Mouse (Mus musculus) gastrocnemius, postnatal 14 days (tissue): Measurements from ENCODE around the gene Foxp1. TPM values are rescaled to one million over a fixed set of nuclear protein-coding genes. Genes with fewer than 3 reads are reported as not detected.

ENCODE experiments used
- DNase-seq: peaks from one replicate; pipeline ENCODE4 v3.0.0; 2021; ENCODE audit warnings: mixed read lengths
- intact Hi-C: fragments of 180-260 bp; cut with DNase I; formaldehyde crosslinking; loops from one replicate; pipeline ENCODE4 v1.15.1; 2025; ENCODE audit warnings: low total_unique reads
- total RNA-seq, 2 experiments: library from RNA; stranded (reverse); gene quantifications; 2 replicates each; pipeline ENCODE4 v1.2.3; 2021

The Foxp1 gene
- total RNA-seq, 2 experiments from 2014 or later, result 18.0 to 20.7 TPM

DNA sequence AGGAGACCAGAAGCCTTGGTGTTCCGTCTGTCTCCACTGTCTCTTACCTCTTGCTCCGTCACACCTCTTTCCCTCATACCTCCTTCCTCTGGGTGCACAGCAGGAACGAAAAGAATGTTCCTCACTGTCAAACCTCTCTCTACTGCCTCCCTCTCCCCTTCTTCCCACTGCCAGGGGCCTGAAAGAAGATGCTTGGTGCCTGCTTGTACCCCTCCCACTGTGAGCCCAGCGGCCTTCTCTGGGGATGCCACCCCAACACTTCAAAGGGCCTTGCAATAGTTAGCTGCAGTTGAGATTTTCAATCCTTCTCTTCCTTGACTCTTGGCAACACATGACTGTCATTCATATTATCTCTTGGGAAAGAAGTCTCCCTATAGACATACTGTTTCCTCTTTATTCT, 339.7 kb downstream of the Foxp1 start:
- no peak for DNase-seq
- intact Hi-C loops, result no loop called here

DNA sequence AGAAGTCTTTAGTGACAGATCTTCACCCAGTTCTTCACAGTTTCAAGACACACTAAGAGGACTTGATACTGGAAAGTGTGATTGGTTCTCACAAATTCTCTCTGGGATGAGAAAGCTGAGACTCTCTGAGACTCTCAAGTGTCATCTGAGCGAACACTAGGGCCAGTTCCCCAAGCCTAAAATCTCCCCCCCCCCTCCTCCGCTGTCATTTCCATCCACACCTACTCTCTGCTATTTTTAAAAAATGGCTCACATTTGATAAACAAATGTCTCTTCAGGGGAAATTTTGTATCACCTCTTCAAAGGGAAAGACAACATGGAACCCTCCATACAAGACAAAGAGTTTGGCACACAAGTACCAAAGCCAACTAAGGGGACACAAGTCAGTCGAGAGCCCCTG, 346.3 kb downstream of the Foxp1 start:
- DNase-seq, result no peak
- intact Hi-C loops, result no loop called here

DNA sequence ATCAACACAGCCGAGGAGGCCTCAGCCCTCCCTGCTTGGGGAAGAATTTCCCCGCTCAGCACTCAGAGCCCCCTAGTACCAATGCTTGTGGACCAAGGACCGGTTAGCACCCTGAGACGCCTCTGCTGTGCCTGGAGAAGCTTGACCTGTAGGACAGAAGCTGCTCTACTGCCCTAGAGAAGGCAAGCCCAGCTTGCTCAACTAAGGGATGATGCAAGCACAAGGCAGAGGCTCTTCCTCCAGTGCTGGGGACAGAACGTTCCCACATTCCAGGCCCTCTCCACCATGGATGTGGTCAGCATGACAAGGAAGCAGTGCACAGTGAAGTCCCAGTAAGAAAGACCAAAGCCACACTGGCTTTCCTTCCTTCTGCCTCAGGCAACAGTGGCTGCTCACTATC, 347.1 kb downstream of the Foxp1 start:
- intact Hi-C loops, result no loop called here

DNA sequence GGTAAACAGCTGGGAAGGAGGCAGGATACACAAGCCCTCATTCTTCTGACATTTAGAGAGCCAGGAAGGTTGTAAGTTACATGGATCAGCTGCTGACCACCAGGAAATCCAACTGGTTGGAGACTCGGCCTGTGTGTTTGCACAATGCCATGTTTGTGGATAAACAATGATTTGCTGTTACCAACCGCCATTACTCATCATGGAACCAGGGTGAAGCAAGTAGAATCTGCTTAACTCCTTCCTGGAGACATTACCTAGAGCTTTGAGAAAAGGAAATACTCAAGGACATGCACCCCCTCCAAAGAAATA, 348.7 kb downstream of the Foxp1 start:
- intact Hi-C loops, result no loop called here
- DNase-seq, result no peak

More for the DNA sequence above, 347.1 kb downstream of the Foxp1 start:
- DNase-seq, result no peak

DNA sequence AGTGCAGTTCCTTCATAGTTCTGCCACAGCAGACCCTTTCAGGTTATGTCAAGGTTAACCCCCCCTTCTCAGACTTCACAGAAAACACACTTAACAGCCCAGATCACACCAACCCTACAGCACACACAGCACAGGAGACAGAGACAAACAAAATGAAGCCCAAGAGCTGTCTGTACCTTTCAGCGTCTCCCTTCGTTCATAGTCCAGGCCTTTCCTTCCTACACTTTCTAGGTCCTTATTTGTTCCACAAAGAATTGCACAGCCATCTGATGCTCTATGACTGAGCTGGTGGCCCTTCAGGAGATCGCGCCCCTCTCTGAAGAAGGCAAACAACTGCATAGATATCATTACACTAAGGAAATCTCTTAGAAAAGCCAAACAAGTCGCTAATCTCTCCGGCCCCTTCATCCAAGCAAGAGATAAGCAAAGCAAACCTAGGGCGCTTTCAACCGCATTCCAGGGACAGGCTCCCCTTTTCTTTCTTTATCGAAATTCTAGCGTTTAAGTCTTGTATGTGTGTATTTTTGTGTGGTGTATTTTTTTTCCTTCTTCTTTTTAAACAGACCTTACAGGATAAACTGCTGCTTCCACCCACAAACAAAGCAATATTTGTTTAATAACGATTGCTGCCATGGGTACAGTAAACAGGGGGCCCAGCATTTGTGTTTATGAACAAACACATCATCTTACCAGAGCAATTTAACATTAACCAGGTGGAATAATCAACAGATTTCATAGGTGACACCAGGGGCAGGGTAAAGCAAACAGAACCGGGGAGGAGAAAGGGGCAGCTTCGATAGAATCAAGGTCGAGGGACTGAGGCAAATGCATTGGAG, 349.2 kb downstream of the Foxp1 start:
- no peak for DNase-seq
- intact Hi-C loops, result no loop called here

DNA sequence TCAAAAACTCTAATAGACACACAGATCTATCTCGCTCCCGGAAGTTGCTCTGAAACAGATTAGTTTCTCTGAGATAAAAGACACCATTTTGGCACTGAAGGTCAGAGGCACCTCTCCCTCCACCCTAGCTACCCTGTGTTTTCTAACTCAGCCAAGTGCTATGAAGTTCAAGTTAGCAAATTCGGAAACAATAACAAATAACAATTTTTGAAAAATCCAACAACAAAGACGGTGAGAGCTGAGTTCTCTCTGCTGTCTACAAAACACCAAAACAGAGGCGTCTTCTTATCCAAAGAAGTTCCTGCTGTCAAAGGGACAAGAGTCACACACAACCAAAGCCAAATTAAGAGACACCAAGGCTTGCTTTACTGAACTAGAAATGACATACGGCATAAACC, 349.9 kb downstream of the Foxp1 start:
- no peak for DNase-seq
- intact Hi-C loops, result no loop called here

DNA sequence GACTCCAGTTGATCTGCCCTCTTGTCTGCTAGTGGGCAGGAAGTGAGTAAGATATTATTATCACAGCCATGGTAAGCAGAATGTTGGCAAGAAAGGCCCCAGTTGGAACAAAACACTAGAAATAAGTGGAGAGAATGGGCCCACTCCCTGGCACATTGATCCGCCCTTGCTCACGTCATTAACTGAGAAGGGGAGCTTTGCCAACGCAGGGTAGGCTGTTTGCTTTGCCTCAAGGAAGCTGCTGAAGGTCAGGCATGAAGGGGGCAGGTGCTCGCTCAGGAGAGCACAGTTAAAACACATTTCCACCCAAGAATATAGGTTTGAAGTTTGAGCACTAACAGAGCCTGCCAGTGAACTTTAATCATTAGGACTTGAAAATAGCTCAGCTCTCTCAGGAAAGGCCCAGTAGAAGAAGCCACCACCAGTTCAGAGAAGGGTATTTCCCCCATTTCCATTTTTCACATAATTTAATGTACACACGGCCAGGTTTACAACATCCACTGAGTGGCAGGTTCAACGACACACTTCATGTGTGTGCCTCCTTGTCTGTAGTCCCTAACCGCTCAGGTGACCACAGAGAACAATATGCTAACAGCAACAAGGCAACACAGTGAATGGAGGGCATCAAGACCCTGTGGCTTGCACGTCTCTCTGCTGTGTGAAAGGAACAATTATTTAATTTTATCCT, 350.5 kb downstream of the Foxp1 start:
- intact Hi-C loops, result no loop called here
- no peak for DNase-seq

DNA sequence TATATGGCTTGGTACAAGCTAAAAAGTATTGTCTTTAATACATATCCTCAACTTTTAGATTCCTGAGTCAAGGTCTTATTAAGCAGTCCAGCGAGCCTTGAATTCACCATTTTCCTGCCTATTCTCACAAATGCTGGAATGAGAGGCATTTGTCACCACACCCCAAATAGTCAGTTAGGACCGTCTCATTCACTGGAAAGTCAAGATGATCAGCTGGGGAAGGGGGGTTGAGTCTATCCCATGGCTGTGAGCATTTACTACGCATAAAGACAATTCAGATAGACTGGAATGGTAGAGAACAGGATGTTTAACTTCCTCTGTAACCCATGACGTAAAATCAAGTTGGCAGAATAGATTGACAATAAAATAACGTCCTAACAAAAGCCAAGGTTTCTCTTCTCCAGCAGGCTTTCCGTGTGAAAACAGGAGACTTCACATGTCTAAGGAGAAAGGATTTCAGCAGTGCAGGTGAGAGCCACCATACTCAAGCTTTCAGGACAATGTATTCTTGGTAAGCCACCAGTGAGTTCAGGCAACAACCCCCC, 351.2 kb downstream of the Foxp1 start:
- intact Hi-C loops, result no loop called here
- DNase-seq, result no peak

DNA sequence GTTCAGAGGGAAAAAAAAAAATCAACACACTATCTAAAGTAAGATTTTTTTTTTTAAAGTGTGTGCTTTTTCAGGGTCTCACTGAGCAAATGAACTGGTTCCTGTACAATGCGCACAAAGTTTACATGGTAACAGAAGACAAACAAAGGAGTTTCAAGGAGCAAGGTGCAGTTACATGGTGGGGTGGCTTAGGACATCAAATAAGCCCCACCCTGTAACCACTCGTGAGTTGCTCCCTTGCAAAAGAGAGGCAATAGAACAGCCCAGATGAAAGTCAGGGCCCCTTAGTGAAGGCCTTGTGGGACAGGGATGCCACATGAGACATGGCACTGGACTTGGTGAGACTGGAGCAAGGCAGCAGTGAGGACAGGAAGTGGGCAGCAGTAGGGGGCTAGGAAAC, 353.8 kb downstream of the Foxp1 start:
- no peak for DNase-seq
- intact Hi-C loops, result no loop called here

DNA sequence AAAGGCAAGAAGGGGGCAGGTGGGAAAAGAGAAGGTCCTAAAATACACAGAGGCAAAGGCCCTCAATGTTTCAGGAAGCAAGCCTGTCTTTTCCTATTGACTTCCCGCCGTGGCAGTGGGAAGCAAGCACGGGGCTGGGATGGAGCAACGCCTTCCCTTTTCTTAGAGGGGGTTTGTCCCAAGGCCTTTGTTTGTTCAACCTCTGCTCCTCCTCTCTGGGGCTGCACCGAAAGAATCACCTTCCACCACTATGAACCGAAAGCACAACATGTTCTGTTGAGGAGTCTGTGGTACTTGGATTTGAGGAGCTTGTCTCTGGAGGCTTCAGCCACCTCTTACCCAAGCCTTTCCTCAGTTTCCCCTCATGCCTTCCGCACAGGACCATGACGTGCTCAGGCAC, 355.5 kb downstream of the Foxp1 start:
- no peak for DNase-seq
- intact Hi-C loops, result no loop called here

DNA sequence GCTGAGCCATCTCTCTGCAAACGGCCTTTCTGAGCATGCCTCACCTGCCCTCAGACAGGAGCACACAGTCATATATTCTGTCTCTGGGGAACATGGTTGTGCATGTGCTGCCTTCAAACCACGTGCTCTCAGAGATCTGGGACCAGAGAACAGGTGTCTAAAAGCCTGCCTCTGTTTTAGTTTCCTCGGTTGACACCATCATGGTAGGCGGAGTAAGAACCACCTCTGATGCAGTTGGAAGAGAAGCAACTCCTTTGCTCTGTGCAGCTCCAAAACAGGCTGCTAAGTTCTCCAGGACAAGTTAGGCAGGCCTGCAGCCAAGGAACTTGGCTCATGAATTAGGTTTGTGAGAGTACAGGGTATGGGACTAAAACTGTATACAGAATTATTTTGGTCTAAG, 356.4 kb downstream of the Foxp1 start:
- intact Hi-C loops, result no loop called here
- peak; percentile 16 for DNase-seq

DNA sequence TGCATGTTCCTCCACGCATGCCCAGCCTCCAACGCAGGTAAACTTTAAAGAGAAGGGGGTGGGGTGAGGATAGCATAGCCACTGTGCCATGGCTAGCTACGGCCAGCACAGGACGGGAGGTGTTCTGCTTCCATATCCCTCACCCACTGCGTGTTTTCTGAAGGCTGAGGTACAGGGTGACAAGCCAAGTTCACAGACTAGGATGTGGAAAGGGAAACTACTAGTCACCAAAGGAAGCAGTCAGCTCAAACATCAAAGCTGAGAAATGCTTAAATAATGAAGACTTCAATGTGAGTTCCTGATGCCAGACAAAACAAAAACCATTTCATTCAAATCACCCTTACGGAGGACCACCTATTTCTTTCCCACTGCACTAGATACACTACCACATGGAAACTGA, 357.8 kb downstream of the Foxp1 start:
- no peak for DNase-seq
- intact Hi-C loops, result no loop called here

DNA sequence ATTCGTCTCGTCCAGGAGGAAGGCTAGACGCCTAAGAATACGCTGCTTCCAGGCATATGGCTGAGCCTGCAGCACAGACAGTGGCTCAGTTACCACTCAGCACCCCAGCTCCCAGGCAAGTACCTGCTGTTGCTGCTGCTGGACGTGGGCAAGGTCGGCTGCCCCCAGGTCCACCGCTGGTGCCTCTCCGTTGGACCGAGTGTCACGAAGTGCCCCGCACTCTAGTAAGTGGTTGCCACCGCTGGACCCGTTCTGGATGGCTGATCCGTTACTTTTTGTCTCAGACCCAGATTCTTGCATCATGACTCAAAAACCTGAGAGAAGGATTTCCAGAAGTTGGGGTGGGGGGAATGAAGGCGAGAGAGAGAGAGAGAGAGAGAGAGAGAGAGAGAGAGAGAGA, 359.8 kb downstream of the Foxp1 start:
- intact Hi-C loops, result no loop called here

DNA sequence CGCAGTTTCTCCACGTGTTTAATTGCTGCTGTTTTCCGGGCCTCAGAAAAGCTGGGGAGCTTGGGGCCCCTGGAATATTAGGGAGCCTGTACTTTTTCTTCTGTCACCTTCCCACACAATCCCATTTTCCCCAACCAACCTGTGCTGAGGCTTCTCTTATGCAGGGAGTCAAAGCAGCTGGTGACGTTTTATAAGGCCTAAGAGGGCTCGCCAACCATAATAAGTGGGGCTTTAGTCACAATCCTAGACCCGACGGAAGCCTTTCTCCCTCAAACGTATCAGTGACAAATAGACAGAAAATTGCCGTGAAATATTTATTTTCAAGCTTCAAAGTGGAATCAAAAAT, 362.2 kb downstream of the Foxp1 start:
- intact Hi-C loops, result no loop called here

More for the DNA sequence above, 359.8 kb downstream of the Foxp1 start:
- DNase-seq, result no peak

DNA sequence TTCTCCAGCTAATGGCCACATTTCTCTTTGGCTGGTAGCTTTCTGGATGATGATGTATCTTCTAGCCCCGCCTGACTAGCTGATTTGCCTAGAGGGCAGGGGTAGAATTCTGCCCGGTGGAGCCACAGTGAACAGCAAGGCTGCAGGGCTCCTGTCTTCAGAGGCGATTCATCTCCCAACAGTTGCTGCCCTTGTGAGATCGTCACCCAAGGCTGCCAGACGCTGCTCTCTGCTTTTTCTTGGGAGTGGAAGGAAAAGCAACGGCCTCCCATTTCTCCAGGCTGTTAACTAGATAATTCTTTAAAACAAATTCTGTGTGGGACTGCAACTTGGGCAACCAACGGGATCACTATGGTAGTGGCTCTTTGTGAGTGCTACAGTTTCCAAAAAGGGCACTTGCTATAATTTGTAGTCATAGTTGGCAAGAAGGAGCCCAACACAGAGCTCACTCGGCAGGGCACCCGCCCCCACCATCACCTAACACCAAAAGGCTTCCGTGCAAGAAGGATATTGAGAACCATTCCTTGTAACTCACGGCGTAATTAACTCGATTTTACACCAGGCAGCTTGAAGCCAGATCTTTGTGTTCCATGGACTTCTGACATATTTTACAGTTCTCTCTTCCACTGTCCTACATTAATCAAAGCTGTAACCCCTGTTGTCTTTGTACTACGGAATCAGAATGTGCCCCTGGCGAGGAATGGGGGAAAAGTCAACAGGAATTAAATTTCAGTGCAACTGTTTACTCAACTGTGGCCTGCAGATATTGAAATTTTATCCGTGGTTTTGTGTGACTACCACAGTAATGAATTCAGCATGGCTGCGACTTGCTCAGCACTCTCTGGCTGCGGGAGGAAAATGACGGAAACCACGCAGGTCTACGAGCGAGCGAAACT, 362.8 kb downstream of the Foxp1 start:
- no peak for DNase-seq
- intact Hi-C loops, result no loop called here

More for the DNA sequence above, 362.2 kb downstream of the Foxp1 start:
- DNase-seq, result no peak

DNA sequence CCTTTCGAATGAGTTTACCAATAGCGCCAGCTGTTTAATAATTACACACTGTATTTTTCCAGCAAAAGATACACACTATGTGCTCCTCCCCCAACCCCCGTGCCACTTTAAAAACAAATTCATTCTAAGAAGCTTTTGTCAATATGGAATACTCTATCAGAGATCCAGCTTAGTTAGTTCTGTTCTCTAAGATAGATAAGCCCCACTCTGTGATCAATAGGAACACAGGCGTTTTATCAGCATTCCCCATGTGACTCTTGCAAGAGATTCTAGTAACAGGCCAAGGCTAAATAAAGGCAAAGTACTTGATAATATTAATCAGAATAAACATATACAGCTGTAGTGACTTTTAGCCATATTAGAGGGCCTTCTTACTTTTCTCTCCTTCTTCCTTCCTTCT, 368.8 kb downstream of the Foxp1 start:
- intact Hi-C loops, result no loop called here
- DNase-seq, result no peak

DNA sequence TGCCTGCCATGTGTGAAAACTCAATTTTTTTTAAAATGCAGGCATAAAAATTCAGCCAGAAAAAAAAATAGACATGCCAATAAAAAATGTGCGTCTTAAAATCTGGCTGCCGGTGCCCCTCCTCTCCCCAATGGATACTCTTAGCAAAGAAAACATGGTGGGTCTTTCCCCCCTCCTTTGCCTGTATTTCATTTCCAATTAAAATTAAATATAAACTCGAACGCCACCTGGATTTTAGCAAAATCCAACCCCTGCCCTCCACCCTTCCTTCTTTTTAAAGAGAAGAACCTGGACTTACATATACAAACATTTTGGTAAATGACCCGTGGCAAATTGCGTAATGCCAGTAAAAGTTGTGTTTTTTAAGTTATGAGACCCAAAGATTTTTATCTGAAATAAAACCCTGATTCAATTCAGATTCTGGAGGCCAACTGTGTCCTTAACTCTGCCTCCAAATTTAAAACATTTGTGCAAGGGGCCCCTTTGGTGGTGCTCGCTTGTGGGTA, 376.1 kb downstream of the Foxp1 start:
- no peak for DNase-seq
- intact Hi-C loops, result no loop called here

DNA sequence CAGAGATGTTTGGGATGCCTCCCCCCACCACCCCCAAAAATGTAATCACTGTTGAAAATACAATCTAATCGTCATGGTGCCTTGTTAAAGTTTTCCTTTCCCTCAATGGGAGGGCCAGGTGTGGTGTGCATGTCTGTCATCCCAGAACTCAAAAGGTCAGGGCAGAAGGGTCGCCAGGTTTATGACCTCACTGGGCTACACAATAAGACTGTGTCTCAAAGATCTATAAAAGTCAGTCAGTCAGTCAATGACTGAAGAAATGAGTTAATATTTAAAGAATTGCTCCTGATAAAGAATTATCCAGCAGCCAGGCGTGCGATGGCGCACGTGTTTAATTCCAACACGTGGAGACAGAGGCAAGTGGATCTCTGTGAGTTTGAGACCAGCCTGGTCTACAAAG, 377.5 kb downstream of the Foxp1 start:
- intact Hi-C loops, result no loop called here
- DNase-seq, result no peak

DNA sequence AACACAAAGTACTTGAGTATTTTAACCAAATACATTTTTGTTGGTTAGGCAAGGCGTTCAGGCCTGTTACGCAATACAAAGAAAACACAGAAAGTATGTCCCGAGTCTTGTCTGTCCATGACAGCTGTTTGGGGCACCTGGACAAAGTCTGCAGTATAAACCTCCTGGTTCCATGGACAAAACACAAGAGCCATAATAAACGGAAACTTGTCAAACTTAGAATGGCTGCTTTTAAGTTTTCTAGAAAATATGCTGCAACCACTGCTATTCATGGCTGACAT, 378.8 kb downstream of the Foxp1 start:
- DNase-seq, result no peak
- intact Hi-C loops, result no loop called here
